Mouse (Mus musculus): ENCODE data around the gene Fam53b. TPM values are rescaled to one million over a fixed set of nuclear protein-coding genes. Genes with fewer than 3 reads are reported as not detected.

Gene Fam53b
- polyA plus RNA-seq, 1 experiment from 2014 or later = 17.2 TPM

GRCm38 (mm10) chr7:132853361-132853760, 39.7 kb upstream of the Fam53b start:
- Histone ChIP-seq H3K27me3 (ENCODE audit: insufficient read depth, low read length) (no peaks in the 10 kb centered on the region), H3K4me1 (ENCODE audit: insufficient read depth) (peaks cover 6% of the 10 kb centered on the region; the same call in 1 of the 2 replicates), H3K9ac (replicated peaks) (no peak overlapping the region), H3K36me3 (replicated peaks; ENCODE audit: insufficient read depth, low read length) (peaks cover 10% of the 10 kb centered on the region; the same call in 1 of the 2 replicates), H3K4me3 (ENCODE audit: low read depth, low read length) (no peak overlapping the region), H3K4me2 (ENCODE audit: low read depth, low read length) (no peak overlapping the region), H3K9me3 (ENCODE audit: low read length) (no peaks in the 10 kb centered on the region), H3K27ac (ENCODE audit: low read depth) (no peak overlapping the region)
- ATAC-seq (no peak), DNase-seq (no peak)
- TF ChIP-seq CTCF (IDR thresholded peaks at IDR 0.05; ENCODE audit: low read depth) (no peak), EP300 (IDR thresholded peaks at IDR 0.05; ENCODE audit: low read depth) (no peak)
- WGBS (ENCODE audit: insufficient replicate concordance) = 82% methylated on average over 6 of the region's 6 CpGs

GRCm38 (mm10) chr7:132852173-132852844, 38.6 kb upstream of the Fam53b start, which contains the start of gene Eef1akmt2:
Gene Eef1akmt2 (minus strand): TSS chr7:132852673.
- no peaks in the 10 kb centered on the region for H3K27me3 ChIP-seq (ENCODE audit: insufficient read depth, low read length)
- peak within 1 kb of the TSS; percentile 79 for H3K4me2 ChIP-seq (ENCODE audit: low read depth, low read length)
- peak within 1 kb of the TSS; percentile 72 for H3K4me3 ChIP-seq (ENCODE audit: low read depth, low read length)
- DNase-seq (peak; percentile 86), ATAC-seq (peak; percentile 96)
- TF ChIP-seq EP300 (IDR thresholded peaks at IDR 0.05; ENCODE audit: low read depth) (no peak), CTCF (IDR thresholded peaks at IDR 0.05; ENCODE audit: low read depth) (peak; percentile 62)
- H3K4me1 ChIP-seq (ENCODE audit: insufficient read depth) = peaks cover 6% of the 10 kb centered on the region; the same call in 1 of the 2 replicates
- 1% methylated on average over 37 of the region's 37 CpGs for WGBS (ENCODE audit: insufficient replicate concordance)
- no peaks in the 10 kb centered on the region for H3K9me3 ChIP-seq (ENCODE audit: low read length)
- H3K27ac ChIP-seq (ENCODE audit: low read depth) = peak within 1 kb of the TSS; percentile 93
- H3K9ac ChIP-seq (replicated peaks) = peak within 1 kb of the TSS; percentile 90
- peaks cover 12% of the 10 kb centered on the region; the same call in 1 of the 2 replicates for H3K36me3 ChIP-seq (replicated peaks; ENCODE audit: insufficient read depth, low read length)

DNA sequence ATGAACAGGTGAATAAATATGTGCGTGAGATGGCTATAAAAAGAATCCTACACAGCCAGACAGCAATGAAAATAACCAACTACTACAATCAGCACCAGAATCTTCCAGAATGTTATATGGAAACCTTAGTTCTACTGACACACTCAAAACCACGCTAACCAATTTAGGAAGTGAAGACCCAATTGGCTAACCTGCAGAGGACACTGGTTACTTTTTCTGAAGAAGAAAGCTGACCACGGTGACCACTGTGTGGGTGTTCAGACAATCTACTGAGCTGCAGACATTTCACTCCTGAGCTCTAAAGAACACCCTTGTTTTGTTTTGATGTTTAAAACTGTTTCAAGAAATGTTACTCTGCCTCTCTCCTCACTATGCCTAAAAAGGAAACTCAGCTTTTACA, 29.5 kb upstream of the Fam53b start:
- H3K9me3 ChIP-seq (ENCODE audit: low read length) = no peaks in the 10 kb centered on the region
- no peak overlapping the region for H3K4me3 ChIP-seq (ENCODE audit: low read depth, low read length)
- no peak overlapping the region for H3K27ac ChIP-seq (ENCODE audit: low read depth)
- TF ChIP-seq EP300 (IDR thresholded peaks at IDR 0.05; ENCODE audit: low read depth) (no peak), CTCF (IDR thresholded peaks at IDR 0.05; ENCODE audit: low read depth) (no peak)
- ATAC-seq (no peak), DNase-seq (no peak)
- H3K4me1 ChIP-seq (ENCODE audit: insufficient read depth) = no peaks in the 10 kb centered on the region
- H3K4me2 ChIP-seq (ENCODE audit: low read depth, low read length) = no peak overlapping the region
- no peak overlapping the region for H3K9ac ChIP-seq (replicated peaks)
- no peaks in the 10 kb centered on the region for H3K27me3 ChIP-seq (ENCODE audit: insufficient read depth, low read length)
- WGBS (ENCODE audit: insufficient replicate concordance) = 70% methylated on average over 3 of the region's 3 CpGs
- peaks cover 9% of the 10 kb centered on the region; the same call in 1 of the 2 replicates for H3K36me3 ChIP-seq (replicated peaks; ENCODE audit: insufficient read depth, low read length)

DNA sequence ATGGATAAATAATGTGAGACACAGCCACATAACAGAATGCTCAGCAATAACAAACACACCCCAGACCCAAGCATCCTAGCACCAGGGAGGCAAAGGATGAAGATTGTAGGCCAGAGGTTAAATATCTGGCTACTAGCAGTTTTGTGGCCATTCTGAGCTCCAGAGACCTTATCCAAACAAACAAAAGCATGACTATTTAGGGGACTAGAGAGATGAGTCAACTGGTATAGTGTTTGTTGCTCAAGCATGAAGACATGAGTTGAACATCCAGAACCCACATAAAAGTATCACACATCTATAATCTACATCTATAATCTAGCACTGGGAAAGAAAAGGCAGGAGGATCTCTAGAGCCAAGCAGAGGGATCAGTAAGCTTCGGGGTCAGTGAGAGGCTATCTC, 28.8 kb upstream of the Fam53b start:
- peaks cover 9% of the 10 kb centered on the region; the same call in 1 of the 2 replicates for H3K36me3 ChIP-seq (replicated peaks; ENCODE audit: insufficient read depth, low read length)
- H3K27ac ChIP-seq (ENCODE audit: low read depth) = no peak overlapping the region
- no peaks in the 10 kb centered on the region for H3K27me3 ChIP-seq (ENCODE audit: insufficient read depth, low read length)
- no peak for ATAC-seq
- TF ChIP-seq CTCF (IDR thresholded peaks at IDR 0.05; ENCODE audit: low read depth) (no peak), EP300 (IDR thresholded peaks at IDR 0.05; ENCODE audit: low read depth) (no peak)
- 88% methylated on average over 1 of the region's 1 CpGs for WGBS (ENCODE audit: insufficient replicate concordance)
- no peaks in the 10 kb centered on the region for H3K9me3 ChIP-seq (ENCODE audit: low read length)
- DNase-seq = no peak
- H3K4me3 ChIP-seq (ENCODE audit: low read depth, low read length) = no peak overlapping the region
- no peak overlapping the region for H3K9ac ChIP-seq (replicated peaks)
- H3K4me1 ChIP-seq (ENCODE audit: insufficient read depth) = no peaks in the 10 kb centered on the region
- H3K4me2 ChIP-seq (ENCODE audit: low read depth, low read length) = no peak overlapping the region

- Histone ChIP-seq H3K36me3 (replicated peaks; ENCODE audit: insufficient read depth, low read length) (peaks cover 9% of the 10 kb centered on the region; the same call in 1 of the 2 replicates), H3K9me3 (ENCODE audit: low read length) (no peaks in the 10 kb centered on the region), H3K9ac (replicated peaks) (no peak overlapping the region), H3K4me3 (ENCODE audit: low read depth, low read length) (no peak overlapping the region), H3K4me1 (ENCODE audit: insufficient read depth) (no peaks in the 10 kb centered on the region), H3K27me3 (ENCODE audit: insufficient read depth, low read length) (no peaks in the 10 kb centered on the region), H3K27ac (ENCODE audit: low read depth) (no peak overlapping the region), H3K4me2 (ENCODE audit: low read depth, low read length) (no peak overlapping the region)
- no peak for TF ChIP-seq CTCF (IDR thresholded peaks at IDR 0.05; ENCODE audit: low read depth)
- TF ChIP-seq EP300 (IDR thresholded peaks at IDR 0.05; ENCODE audit: low read depth) = no peak
- DNase-seq = no peak
- no peak for ATAC-seq
- 69% methylated on average over 5 of the region's 5 CpGs for whole genome bisulfite sequencing (ENCODE audit: insufficient replicate concordance)
These were observed 27.6 kb upstream of the Fam53b start for GRCm38 (mm10) chr7:132841287-132841686.

DNA sequence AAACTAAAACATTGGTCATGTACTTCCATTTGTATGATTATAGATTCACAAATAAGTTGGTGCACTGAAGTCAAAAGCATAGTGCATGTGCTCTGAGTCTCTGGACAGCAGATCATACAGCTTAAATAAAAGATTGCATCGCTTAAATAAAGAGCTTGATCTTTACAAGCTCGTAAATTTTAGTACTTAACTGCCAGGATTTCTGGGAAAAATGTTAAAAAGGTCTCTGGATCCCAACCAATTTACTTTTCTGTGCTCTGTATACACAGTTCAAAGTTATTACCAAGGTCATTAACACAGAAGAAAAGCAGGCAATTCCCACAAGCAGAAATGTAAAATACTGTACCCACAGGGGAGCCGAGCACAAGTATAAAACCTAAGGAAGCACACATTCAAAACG, 17.3 kb upstream of the Fam53b start:
- Histone ChIP-seq H3K4me2 (ENCODE audit: low read depth, low read length) (no peak overlapping the region), H3K9me3 (ENCODE audit: low read length) (no peaks in the 10 kb centered on the region), H3K4me3 (ENCODE audit: low read depth, low read length) (no peak overlapping the region), H3K9ac (replicated peaks) (no peak overlapping the region), H3K27ac (ENCODE audit: low read depth) (no peak overlapping the region), H3K36me3 (replicated peaks; ENCODE audit: insufficient read depth, low read length) (peaks cover 21% of the 10 kb centered on the region), H3K27me3 (ENCODE audit: insufficient read depth, low read length) (no peaks in the 10 kb centered on the region), H3K4me1 (ENCODE audit: insufficient read depth) (no peaks in the 10 kb centered on the region)
- DNase-seq (no peak), ATAC-seq (no peak)
- 81% methylated on average over 4 of the region's 4 CpGs for WGBS (ENCODE audit: insufficient replicate concordance)
- no peak for TF ChIP-seq CTCF (IDR thresholded peaks at IDR 0.05; ENCODE audit: low read depth)
- TF ChIP-seq EP300 (IDR thresholded peaks at IDR 0.05; ENCODE audit: low read depth) = no peak
